Mouse (Mus musculus) adrenal gland, adult 18-20 months (tissue): Measurements from ENCODE around the gene Zfp747. TPM values are rescaled to one million over a fixed set of nuclear protein-coding genes. Genes with fewer than 3 reads are reported as not detected.

Experiments used
- DNase-seq, 2 experiments: peaks; one replicate each; pipeline ENCODE4 v3.0.0; 2021 to 2022; ENCODE audit warnings: low spot score in 2 of 2
- total RNA-seq, 2 experiments: library from RNA; stranded (reverse); gene quantifications; 1 replicate in 1 of 2; 2 replicates in 1 of 2; pipeline ENCODE4 v1.2.3; 2021

Zfp747 gene
- total RNA-seq, 2 experiments from 2014 or later = 10.4 to 13.0 TPM

GRCm38 (mm10) chr7:127341356-127341755 is 34.5 kb downstream of the Zfp747 start:
- DNase-seq = no peak

GRCm38 (mm10) chr7:127337636-127338035 is 38.2 kb downstream of the Zfp747 start:
- DNase-seq = no peak

GRCm38 (mm10) chr7:127335604-127336003 is 40.2 kb downstream of the Zfp747 start:
- no peak for DNase-seq

- DNase-seq = no peak
These were observed 42.6 kb downstream of the Zfp747 start for GRCm38 (mm10) chr7:127333240-127333639.

GRCm38 (mm10) chr7:127326685-127327084 is 49.2 kb downstream of the Zfp747 start:
- no peak for DNase-seq

- DNase-seq = no peak
These were observed 50.3 kb downstream of the Zfp747 start for GRCm38 (mm10) chr7:127325550-127325949.

GRCm38 (mm10) chr7:127324944-127325343 is 50.9 kb downstream of the Zfp747 start:
- no peak for DNase-seq

Other genes starting within 250 kb of the Zfp747 start
- 1 to 10 TPM in 1 of 2 experiments, under 1 TPM in 1; 0.89 to 1.3 TPM for gene Spn, start 238.2 kb downstream of the Zfp747 start, total RNA-seq
- 10 to 100 TPM; 51.6 to 62.3 TPM for gene Cd2bp2, start 180.0 kb downstream of the Zfp747 start, total RNA-seq
- gene Tbc1d10b, start 167.6 kb downstream of the Zfp747 start, total RNA-seq = 10 to 100 TPM; 43.3 to 47.5 TPM
- gene Mylpf, start 167.2 kb downstream of the Zfp747 start, total RNA-seq = 10 to 100 TPM in 1 of 2 experiments, under 1 TPM in 1; 0.66 to 16.3 TPM
- gene Zfp553, start 143.0 kb downstream of the Zfp747 start, total RNA-seq = 10 to 100 TPM; 12.6 to 14.8 TPM
- gene Sept1, start 142.9 kb downstream of the Zfp747 start, total RNA-seq = 1 to 10 TPM; 7.8 to 8.7 TPM
- 10 to 100 TPM; 23.6 to 29.6 TPM for gene Zfp771, start 131.8 kb downstream of the Zfp747 start, total RNA-seq
- gene Dctpp1, start 115.3 kb downstream of the Zfp747 start, total RNA-seq = 10 to 100 TPM; 27.9 to 29.5 TPM
- gene Sephs2, start 102.0 kb downstream of the Zfp747 start, total RNA-seq = 10 to 100 TPM; 86.4 to 88.8 TPM
- gene Itgal, start 79.8 kb downstream of the Zfp747 start, total RNA-seq = 1 to 10 TPM; 1.7 to 4.0 TPM
- gene Zfp768, start 30.5 kb downstream of the Zfp747 start, total RNA-seq = 10 to 100 TPM; 26.8 to 34.5 TPM
- 1 to 10 TPM; 4.1 to 5.0 TPM for gene 9130019O22Rik, start 11.1 kb upstream of the Zfp747 start, total RNA-seq
- 1 to 10 TPM; 8.2 to 8.4 TPM for gene E430018J23Rik, start 17.6 kb upstream of the Zfp747 start, total RNA-seq
- 1 to 10 TPM; 6.6 to 6.9 TPM for gene Zfp764, start 30.8 kb upstream of the Zfp747 start, total RNA-seq
- gene Zfp688, start 46.0 kb upstream of the Zfp747 start, total RNA-seq = 10 to 100 TPM in 1 of 2 experiments, 1 to 10 TPM in 1; 9.9 to 11.4 TPM
- gene Zfp689, start 73.1 kb upstream of the Zfp747 start, total RNA-seq = 1 to 10 TPM; 3.9 to 4.1 TPM
- 10 to 100 TPM; 42.7 to 56.1 TPM for gene Prr14, start 83.6 kb upstream of the Zfp747 start, total RNA-seq
- gene Fbrs, start 103.1 kb upstream of the Zfp747 start, total RNA-seq = 10 to 100 TPM; 67.2 to 81.1 TPM
- gene Srcap, start 135.9 kb upstream of the Zfp747 start, total RNA-seq = 10 to 100 TPM; 71.7 to 78.8 TPM
- 10 to 100 TPM; 18.3 to 21.1 TPM for gene Gm42715, start 143.5 kb upstream of the Zfp747 start, total RNA-seq
- gene Tmem265, start 185.3 kb upstream of the Zfp747 start, total RNA-seq = not detected
- 10 to 100 TPM; 37.1 to 38.0 TPM for gene Phkg2, start 197.3 kb upstream of the Zfp747 start, total RNA-seq
- 1 to 10 TPM; 8.4 to 8.5 TPM for gene Ccdc189, start 212.5 kb upstream of the Zfp747 start, total RNA-seq
- 10 to 100 TPM; 54.1 to 64.1 TPM for gene Rnf40, start 212.7 kb upstream of the Zfp747 start, total RNA-seq
- 10 to 100 TPM; 16.4 to 16.5 TPM for gene Zfp629, start 239.7 kb upstream of the Zfp747 start, total RNA-seq